Mouse (Mus musculus) thymus, adult 18-20 months (tissue): ENCODE results near the gene Snrpd2.

ENCODE experiments used
- DNase-seq, 2 experiments: peaks; one replicate each; pipeline ENCODE4 v3.0.0; 2022; ENCODE audit warnings: mixed read lengths in 2 of 2

Snrpd2 gene

GRCm38 (mm10) chr7:19179173-19179572 is 29.7 kb downstream of the Snrpd2 start:
- no peak for DNase-seq

GRCm38 (mm10) chr7:19179936-19180335 is 30.4 kb downstream of the Snrpd2 start:
- DNase-seq: no peak

- DNase-seq: peak; percentile 29 to 52
Observed at GRCm38 (mm10) chr7:19180862-19181429, 31.4 kb downstream of the Snrpd2 start.

- DNase-seq: no peak
Observed at GRCm38 (mm10) chr7:19184250-19184649, 34.7 kb downstream of the Snrpd2 start.

GRCm38 (mm10) chr7:19184758-19185157 is 35.2 kb downstream of the Snrpd2 start:
- no peak for DNase-seq

GRCm38 (mm10) chr7:19194676-19195075 is 45.2 kb downstream of the Snrpd2 start:
- DNase-seq: no peak

- no peak for DNase-seq
Observed at GRCm38 (mm10) chr7:19196676-19197075, 47.2 kb downstream of the Snrpd2 start.

GRCm38 (mm10) chr7:19197985-19198384 is 48.5 kb downstream of the Snrpd2 start:
- no peak for DNase-seq

- no peak for DNase-seq
Observed at GRCm38 (mm10) chr7:19201660-19202059, 52.1 kb downstream of the Snrpd2 start.

- DNase-seq: no peak
Observed at GRCm38 (mm10) chr7:19202065-19202850, 52.7 kb downstream of the Snrpd2 start.
